ENCODE assay signal across 25 mouse cellular contexts in genomic region chr3:62379946-62380345, GRCm38 (mm10). TPM values are rescaled to one million over a fixed set of nuclear protein-coding genes. Genes with fewer than 3 reads are reported as not detected.
DNase-seq lines count a peak whose midpoint lies in the region; ATAC-seq and TF ChIP-seq lines count a peak whose summit lies in the region.
"Had no signal": no experiment of that assay in that cellular context is flagged by ENCODE, and none has a peak within 500 bp of the region (broad histone marks: within the 10 kb centered on the region; RNA-seq: fewer than 3 reads in every experiment).

No protein-coding gene starts in this region.

- H3K9me3 ChIP-seq in midbrain, embryonic 11.5 days (ENCODE audit: control insufficient read depth, low read length): no peaks in the 10 kb centered on the region
- H3K9me3 ChIP-seq in midbrain, embryonic 15.5 days: no peaks in the 10 kb centered on the region
- H3K9me3 ChIP-seq in lung, embryonic 16.5 days (ENCODE audit: control insufficient read depth, low read length): no peaks in the 10 kb centered on the region
- H3K9me3 ChIP-seq: embryonic facial prominence, embryonic 15.5 days; heart, embryonic 15.5 days; limb, embryonic 10.5 days; liver, embryonic 15.5 days; midbrain, embryonic 13.5 days had no signal

- H3K9ac ChIP-seq in midbrain, embryonic 11.5 days (ENCODE audit: low read length): no peak overlapping the region
- H3K9ac ChIP-seq in midbrain, embryonic 15.5 days: no peak overlapping the region
- H3K9ac ChIP-seq in lung, embryonic 16.5 days (ENCODE audit: low read length): no peak overlapping the region
- H3K9ac ChIP-seq: embryonic facial prominence, embryonic 15.5 days; heart, embryonic 15.5 days; liver, embryonic 15.5 days; midbrain, embryonic 13.5 days had no signal

- TF ChIP-seq POLR2A in myocyte (IDR thresholded peaks at IDR 0.05; ENCODE audit: insufficient read length, low read depth): no peak

- H3K4me1 ChIP-seq in midbrain, embryonic 11.5 days (ENCODE audit: control insufficient read depth, insufficient read depth, low read length): no peaks in the 10 kb centered on the region
- H3K4me1 ChIP-seq in midbrain, embryonic 15.5 days: no peaks in the 10 kb centered on the region
- H3K4me1 ChIP-seq in lung, embryonic 16.5 days (replicated peaks; ENCODE audit: control insufficient read depth, insufficient read depth, low read length): no peaks in the 10 kb centered on the region
- H3K4me1 ChIP-seq: embryonic facial prominence, embryonic 15.5 days; liver, embryonic 15.5 days; midbrain, embryonic 13.5 days had no signal

- no peak overlapping the region for H3K4me3 ChIP-seq in midbrain, embryonic 11.5 days (ENCODE audit: low read depth, low read length)
- H3K4me3 ChIP-seq in midbrain, embryonic 15.5 days: no peak overlapping the region
- H3K4me3 ChIP-seq in lung, embryonic 16.5 days (ENCODE audit: low read length): no peak overlapping the region
- no peak overlapping the region for H3K4me3 ChIP-seq in myocyte
- H3K4me3 ChIP-seq: embryonic facial prominence, embryonic 15.5 days; gastrocnemius, adult 2 months; heart, embryonic 15.5 days; layer of hippocampus, adult 2 months; limb, embryonic 10.5 days; liver, embryonic 15.5 days; midbrain, embryonic 13.5 days had no signal

- H3ac ChIP-seq in myocyte (ENCODE audit: control insufficient read depth, insufficient read length): no peak overlapping the region

- no peak overlapping the region for H3K4me2 ChIP-seq in midbrain, embryonic 11.5 days
- H3K4me2 ChIP-seq in midbrain, embryonic 15.5 days: no peak overlapping the region
- H3K4me2 ChIP-seq in lung, embryonic 16.5 days (ENCODE audit: low read depth, low read length): no peak overlapping the region
- H3K4me2 ChIP-seq in myocyte (ENCODE audit: low read depth): peak overlapping the region; percentile 6
- H3K4me2 ChIP-seq: embryonic facial prominence, embryonic 15.5 days; heart, embryonic 15.5 days; liver, embryonic 15.5 days; midbrain, embryonic 13.5 days had no signal

- H3K27me3 ChIP-seq in midbrain, embryonic 11.5 days (ENCODE audit: control insufficient read depth, insufficient read depth, low read length): no peaks in the 10 kb centered on the region
- H3K27me3 ChIP-seq in midbrain, embryonic 15.5 days (replicated peaks): no peaks in the 10 kb centered on the region
- no peaks in the 10 kb centered on the region for H3K27me3 ChIP-seq in lung, embryonic 16.5 days (ENCODE audit: control insufficient read depth, insufficient read depth, low read depth, low read length)
- no peaks in the 10 kb centered on the region for H3K27me3 ChIP-seq in myocyte (ENCODE audit: control insufficient read depth, insufficient read depth, insufficient read length)
- H3K27me3 ChIP-seq: embryonic facial prominence, embryonic 15.5 days; heart, embryonic 15.5 days; liver, embryonic 15.5 days; midbrain, embryonic 13.5 days had no signal

- intact Hi-C loops in heart, postnatal 14 days (cut with DNase I): no loop called here

- H3K79me2 ChIP-seq in myocyte (ENCODE audit: control insufficient read depth, insufficient read depth): no peaks in the 10 kb centered on the region

- peak; percentile 32 for DNase-seq in embryo, embryonic 10 days (ENCODE audit: low spot score)
- DNase-seq in embryo, embryonic 11 days: no peak
- peak; percentile 79 for DNase-seq in midbrain, embryonic 11.5 days (ENCODE audit: low spot score, missing footprints)
- DNase-seq in heart, postnatal 14 days: no peak
- DNase-seq in heart, postnatal 4 days: no peak
- DNase-seq: adrenal gland, postnatal 25 days; cerebellum, adult 9-11 months; gastrocnemius, adult 2 months; kidney, adult 11 months; kidney, postnatal 14 days; liver had no signal

- H3K36me3 ChIP-seq in midbrain, embryonic 11.5 days (ENCODE audit: control insufficient read depth, insufficient read depth, low read length): no peaks in the 10 kb centered on the region
- no peaks in the 10 kb centered on the region for H3K36me3 ChIP-seq in midbrain, embryonic 15.5 days (replicated peaks)
- no peaks in the 10 kb centered on the region for H3K36me3 ChIP-seq in lung, embryonic 16.5 days (ENCODE audit: control insufficient read depth, insufficient read depth, low read length)
- H3K36me3 ChIP-seq in myocyte (ENCODE audit: control insufficient read depth, insufficient read depth): no peaks in the 10 kb centered on the region
- H3K36me3 ChIP-seq: heart, embryonic 15.5 days; limb, embryonic 10.5 days; liver, embryonic 15.5 days; midbrain, embryonic 13.5 days had no signal

- no peak overlapping the region for H3K27ac ChIP-seq in midbrain, embryonic 11.5 days (ENCODE audit: low read depth, low read length)
- H3K27ac ChIP-seq in midbrain, embryonic 15.5 days: no peak overlapping the region
- H3K27ac ChIP-seq in lung, embryonic 16.5 days (ENCODE audit: low read length): peak overlapping the region; percentile 27; the same call in 1 of the 2 replicates
- H3K27ac ChIP-seq: embryonic facial prominence, embryonic 15.5 days; gastrocnemius, adult 2 months; heart, embryonic 15.5 days; hindbrain, postnatal 0 days; layer of hippocampus, adult 2 months; limb, embryonic 10.5 days; liver, embryonic 15.5 days; midbrain, embryonic 13.5 days; stomach, postnatal 0 days had no signal

- no peak for ATAC-seq in midbrain, embryonic 11.5 days (ENCODE audit: low FRiP score)
- ATAC-seq in midbrain, embryonic 15.5 days (replicated peaks): no peak
- ATAC-seq in lung, embryonic 16.5 days (ENCODE audit: low read depth): peak; percentile 61; the same call in 1 of the 2 replicates
- ATAC-seq: forebrain, embryonic 14.5 days; hindbrain, postnatal 0 days; midbrain, embryonic 13.5 days had no signal

- 85% methylated on average over 5 of the region's 5 CpGs for WGBS in midbrain, embryonic 11.5 days
- WGBS in midbrain, embryonic 15.5 days: 89% methylated on average over 5 of the region's 5 CpGs
- WGBS in lung, embryonic 16.5 days: 21% methylated on average over 5 of the region's 5 CpGs

TF ChIP-seq in myocyte, 11 proteins besides CTCF, POLR2A, EP300 and RAD21:
- no peak for TF ChIP-seq E2F4 (IDR thresholded peaks at IDR 0.05; ENCODE audit: insufficient read depth)
- peak in 1 of 3 experiments; percentile 30 for TF ChIP-seq MYOG (IDR thresholded peaks at IDR 0.05; ENCODE audit: control insufficient read depth in 1 of 3, insufficient read depth in 1 of 3, insufficient read length in 2 of 3, low read depth in 2 of 3)

RNA-seq across cellular contexts. Expression of gene Arhgef26, which starts 41.8 kb away (rescaled TPM):
- 4.8 and 5.0 TPM in 2 replicates for polyA plus RNA-seq in midbrain, embryonic 11.5 days (2014; fragmentation: Nextera tagmentation; extraction: Ambion mirVana)
- 9.2 and 11.7 TPM in 2 replicates for polyA plus RNA-seq in midbrain, embryonic 15.5 days (2015; fragmentation: Nextera tagmentation; extraction: Ambion mirVana)
- 19.6 and 20.9 TPM in 2 replicates for polyA plus RNA-seq in lung, embryonic 16.5 days (2015; fragmentation: Nextera tagmentation; extraction: Ambion mirVana)
- polyA plus RNA-seq in myocyte (2012; fragmentation: generic; extraction: Trizol): 4.1 TPM
- 1 to 10 TPM; 2.9 to 3.4 TPM for total RNA-seq in heart, postnatal 14 days (2021)
- 1 to 10 TPM; 4.7 to 7.8 TPM for total RNA-seq in heart, postnatal 4 days (2021)
- total RNA-seq: hematopoietic stem cell, adult 5-6 weeks; megakaryocyte progenitor cell, adult 5-6 weeks had no signal

Comparison
In these comparisons a context has a peak if more than half of its experiments do, and no peak if none do; other contexts are left out.
1. DNase-seq: peak in embryo, embryonic 10 days (single experiment) and midbrain, embryonic 11.5 days (single experiment); none in embryo, embryonic 11 days (single experiment), heart, postnatal 14 days (0 of 2) and heart, postnatal 4 days (single experiment).